Mouse (Mus musculus) liver, embryonic 12.5 days (tissue): ENCODE measurements around the gene Hsf5. TPM values are rescaled to one million over a fixed set of nuclear protein-coding genes. Genes with fewer than 3 reads are reported as not detected.
A peak's percentile ranks its signal among the peaks of the same experiment; 100 is the strongest.

Source experiments
- ATAC-seq: fragments of 200-750 bp; cut with Nextera tagmentation; 2 replicates; pipeline ENCODE4 v1.8.0; 2017; ENCODE audit warnings: moderate number of reproducible peaks, mild to moderate bottlenecking, moderate library complexity
- H3K27ac ChIP-seq: fragments of 300-500 bp; sonication (generic); 2 replicates; pipeline ENCODE4 v1.5.1; 2016; ENCODE audit warnings: mild to moderate bottlenecking
- H3K27me3 ChIP-seq: fragments of 300-500 bp; sonication (generic); replicated peaks from 2 replicates; pipeline ENCODE4 v1.6.1; 2016; ENCODE audit warnings: mild to moderate bottlenecking, moderate library complexity
- H3K36me3 ChIP-seq: fragments of 300-500 bp; sonication (generic); 2 replicates; pipeline ENCODE4 v1.6.1; 2016; ENCODE audit warnings: mild to moderate bottlenecking, moderate library complexity
- H3K4me1 ChIP-seq: fragments of 300-500 bp; sonication (generic); 2 replicates; pipeline ENCODE4 v1.6.1; 2016
- H3K4me2 ChIP-seq: fragments of 300-500 bp; sonication (generic); 2 replicates; pipeline ENCODE4 v1.6.1; 2016; ENCODE audit warnings: mild to moderate bottlenecking, moderate library complexity
- H3K4me3 ChIP-seq: fragments of 300-500 bp; sonication (generic); 2 replicates; pipeline ENCODE4 v1.5.1; 2016; ENCODE audit warnings: mild to moderate bottlenecking, moderate library complexity
- H3K9ac ChIP-seq: fragments of 300-500 bp; sonication (generic); 2 replicates; pipeline ENCODE4 v1.6.1; 2016; ENCODE audit warnings: mild to moderate bottlenecking, moderate library complexity
- H3K9me3 ChIP-seq: fragments of 300-500 bp; sonication (generic); replicated peaks from 2 replicates; pipeline ENCODE4 v1.6.1; 2016; ENCODE audit warnings: mild to moderate bottlenecking, moderate library complexity
- WGBS: fragments of 180-500 bp; shearing (Covaris S2); methylation state at CpG from one replicate; pipeline ENCODE4 v1.1.7; 2016; ENCODE audit not compliant: insufficient replicate concordance; 5-methylcytosine and 5-hydroxymethylcytosine counted together
- polyA plus RNA-seq: library from polyadenylated mRNA; unstranded; fragments of >200 nt; fragmentation: Nextera tagmentation; extraction: Ambion mirVana; gene quantifications from 2 replicates; pipeline ENCODE4 v1.2.1, GENCODE M21; 2016

Gene Hsf5
- polyA plus RNA-seq, 1 experiment from 2014 or later: 0.02 TPM

DNA sequence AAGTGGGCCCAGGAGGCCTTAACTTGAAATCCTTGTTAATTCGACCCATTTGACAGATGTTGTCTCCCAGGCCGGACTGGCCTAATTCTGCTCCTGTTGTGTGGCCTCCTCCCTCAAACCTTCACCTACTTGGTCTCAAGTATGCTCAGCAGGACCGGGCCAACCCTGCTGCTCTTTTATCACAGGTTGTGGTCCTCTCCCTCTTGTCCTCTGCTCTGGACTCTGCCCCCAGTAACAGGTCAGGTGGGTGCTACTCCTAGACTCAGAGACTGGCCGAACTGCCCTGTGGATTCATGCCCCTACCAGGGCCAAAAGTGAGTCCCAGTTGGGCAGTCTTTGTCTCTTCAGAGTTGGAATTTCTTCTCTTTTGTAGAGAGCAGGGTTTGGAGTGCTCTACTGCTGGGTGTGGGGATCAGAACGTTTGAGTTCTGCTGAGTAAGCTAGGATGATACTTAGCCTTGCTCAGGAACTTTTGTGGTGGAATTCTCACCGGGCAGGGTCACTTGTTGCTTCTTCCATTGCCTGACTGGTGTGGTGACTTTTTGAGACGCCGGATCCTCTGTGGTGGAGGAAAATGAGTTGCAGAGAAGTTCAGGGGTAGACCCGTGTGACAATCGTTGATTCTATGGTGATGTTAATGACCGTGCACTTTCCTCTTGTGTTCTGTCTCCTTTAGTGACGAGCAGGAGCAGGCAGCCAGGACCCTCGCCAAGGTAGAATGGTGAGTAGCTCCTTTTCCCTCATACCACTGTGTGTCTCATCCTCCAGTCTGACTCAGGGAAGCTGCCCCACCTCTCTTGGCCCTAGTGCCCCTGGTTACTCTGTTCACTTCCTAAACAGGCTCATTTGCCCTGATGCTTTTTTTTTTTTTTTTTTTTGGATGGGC lies 24.0 kb upstream of the Hsf5 start:
- H3K9ac ChIP-seq: peak overlapping the region; percentile 79
- no peaks in the 10 kb centered on the region for H3K9me3 ChIP-seq
- WGBS: 31% methylated on average over 13 of the region's 13 CpGs
- H3K27ac ChIP-seq: peak overlapping the region; percentile 88
- H3K27me3 ChIP-seq: no peaks in the 10 kb centered on the region
- H3K36me3 ChIP-seq: peaks cover 25% of the 10 kb centered on the region
- peak overlapping the region; percentile 76 for H3K4me3 ChIP-seq
- peak overlapping the region; percentile 89 for H3K4me2 ChIP-seq
- ATAC-seq: no peak
- peaks cover 65% of the 10 kb centered on the region for H3K4me1 ChIP-seq

DNA sequence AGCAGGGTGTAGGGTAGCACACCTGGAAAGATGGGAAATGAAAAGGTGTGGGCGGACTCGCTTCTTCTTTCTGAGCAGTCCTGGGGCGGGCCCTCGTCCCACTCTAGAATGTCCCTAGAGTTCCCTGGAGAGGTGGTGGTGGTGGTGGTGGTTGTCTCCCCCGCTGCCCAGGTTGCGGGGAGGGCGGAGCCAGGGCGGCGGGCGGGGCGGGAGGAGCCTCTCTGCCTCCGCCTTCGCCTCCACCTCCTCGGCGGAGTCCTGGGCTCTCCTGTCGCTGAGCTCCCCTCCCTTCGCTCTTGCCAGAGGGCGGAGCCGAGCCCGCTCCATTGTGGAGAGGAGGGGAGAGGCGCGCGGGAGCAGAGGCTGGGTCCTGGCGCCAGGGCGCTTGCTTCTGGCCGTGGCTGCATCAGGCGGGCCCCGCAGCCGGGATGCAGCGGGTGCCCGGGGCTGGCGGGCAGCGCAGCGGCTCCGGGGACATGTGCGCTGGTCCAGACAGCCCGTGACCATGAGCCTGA lies 21.6 kb upstream of the Hsf5 start:
- H3K27ac ChIP-seq: peak overlapping the region; percentile 66
- ATAC-seq: peak; percentile 46
- H3K4me2 ChIP-seq: peak overlapping the region; percentile 97
- no peaks in the 10 kb centered on the region for H3K27me3 ChIP-seq
- 3% methylated on average over 36 of the region's 37 CpGs for WGBS
- peak overlapping the region; percentile 64 for H3K4me3 ChIP-seq
- H3K36me3 ChIP-seq: peaks cover 49% of the 10 kb centered on the region
- peaks cover 50% of the 10 kb centered on the region for H3K4me1 ChIP-seq
- peak overlapping the region; percentile 77 for H3K9ac ChIP-seq
- no peaks in the 10 kb centered on the region for H3K9me3 ChIP-seq

- Histone ChIP-seq H3K4me2 (peak overlapping the region; percentile 97), H3K27me3 (no peaks in the 10 kb centered on the region), H3K27ac (peak overlapping the region; percentile 66), H3K9me3 (no peaks in the 10 kb centered on the region), H3K9ac (peak overlapping the region; percentile 77), H3K36me3 (peaks cover 55% of the 10 kb centered on the region), H3K4me1 (peaks cover 46% of the 10 kb centered on the region), H3K4me3 (peak overlapping the region; percentile 64)
- no peak for ATAC-seq
- WGBS: 49% methylated on average over 7 of the region's 7 CpGs
These were observed 21.0 kb upstream of the Hsf5 start for GRCm38 (mm10) chr11:87595976-87596375.

- no peaks in the 10 kb centered on the region for H3K9me3 ChIP-seq
- peaks cover 61% of the 10 kb centered on the region for H3K36me3 ChIP-seq
- H3K27me3 ChIP-seq: no peaks in the 10 kb centered on the region
- H3K9ac ChIP-seq: peak overlapping the region; percentile 77; the same call in 1 of the 2 replicates
- H3K4me1 ChIP-seq: peaks cover 46% of the 10 kb centered on the region
- H3K4me3 ChIP-seq: no peak overlapping the region
- no peak for ATAC-seq
- 72% methylated on average over 2 of the region's 2 CpGs for WGBS
- H3K4me2 ChIP-seq: peak overlapping the region; percentile 97
- H3K27ac ChIP-seq: no peak overlapping the region
These were observed 20.5 kb upstream of the Hsf5 start for GRCm38 (mm10) chr11:87596492-87596891.

DNA sequence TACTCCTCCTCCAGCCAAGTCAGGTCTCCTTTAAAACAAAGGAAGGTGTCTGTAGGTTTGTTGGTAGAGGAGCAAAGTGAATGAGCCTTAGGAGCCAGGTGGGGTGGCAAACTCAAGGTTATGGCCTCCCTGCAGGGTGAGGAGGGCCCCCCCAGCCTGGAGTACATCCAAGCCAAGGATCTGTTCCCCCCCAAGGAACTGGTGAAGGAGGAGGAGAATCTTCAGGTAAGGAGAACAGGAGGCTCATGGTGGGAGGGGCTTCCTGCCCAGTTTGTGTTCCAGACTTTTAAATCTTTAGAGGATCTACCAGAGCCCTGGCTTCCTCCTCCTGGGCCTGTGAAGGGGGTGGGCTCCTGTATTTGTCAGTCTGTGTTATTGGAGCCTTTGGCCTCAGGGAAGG lies 19.9 kb upstream of the Hsf5 start:
- Histone ChIP-seq H3K9me3 (no peaks in the 10 kb centered on the region), H3K27ac (no peak overlapping the region), H3K9ac (no peak overlapping the region), H3K36me3 (peaks cover 66% of the 10 kb centered on the region), H3K27me3 (no peaks in the 10 kb centered on the region), H3K4me3 (no peak overlapping the region), H3K4me2 (no peak overlapping the region), H3K4me1 (peaks cover 46% of the 10 kb centered on the region)
- no peak for ATAC-seq

GRCm38 (mm10) chr11:87599395-87600089 lies 17.4 kb upstream of the Hsf5 start:
- 89% methylated on average over 13 of the region's 13 CpGs for WGBS
- peaks cover 83% of the 10 kb centered on the region for H3K36me3 ChIP-seq

DNA sequence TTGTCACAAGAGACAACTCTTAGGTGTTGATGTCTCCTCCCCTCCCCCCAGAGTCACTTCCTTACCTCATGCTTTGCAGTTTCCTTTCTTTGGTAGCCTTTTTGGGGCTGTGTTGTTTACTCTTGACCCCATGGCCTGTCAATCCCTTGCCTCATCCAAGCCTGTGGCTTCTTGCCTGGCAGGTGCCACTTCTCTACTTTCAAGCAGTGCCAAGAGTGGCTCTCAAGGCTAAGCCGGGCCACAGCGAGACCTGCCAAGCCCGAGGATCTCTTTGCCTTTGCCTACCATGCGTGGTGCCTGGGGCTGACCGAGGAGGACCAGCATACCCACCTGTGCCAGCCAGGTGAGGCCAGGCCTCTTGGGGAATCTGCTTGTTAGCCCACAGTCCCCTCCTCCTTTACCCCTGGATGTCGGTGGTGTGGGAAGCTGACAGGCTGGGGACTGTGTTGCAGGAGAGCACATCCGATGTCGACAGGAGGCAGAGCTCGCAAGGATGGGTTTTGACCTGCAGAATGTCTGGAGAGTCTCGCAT lies 16.6 kb upstream of the Hsf5 start:
- Histone ChIP-seq H3K4me2 (no peak overlapping the region), H3K4me3 (no peak overlapping the region), H3K27me3 (no peaks in the 10 kb centered on the region), H3K36me3 (peaks cover 91% of the 10 kb centered on the region), H3K9me3 (no peaks in the 10 kb centered on the region), H3K4me1 (peaks cover 17% of the 10 kb centered on the region), H3K9ac (no peak overlapping the region), H3K27ac (no peak overlapping the region)
- 85% methylated on average over 10 of the region's 10 CpGs for WGBS
- no peak for ATAC-seq

More at GRCm38 (mm10) chr11:87599395-87600089, 17.4 kb upstream of the Hsf5 start:
- Histone ChIP-seq H3K4me1 (peaks cover 26% of the 10 kb centered on the region), H3K9ac (no peak overlapping the region), H3K4me2 (no peak overlapping the region), H3K27me3 (no peaks in the 10 kb centered on the region), H3K27ac (no peak overlapping the region), H3K9me3 (no peaks in the 10 kb centered on the region), H3K4me3 (no peak overlapping the region)
- ATAC-seq: no peak

- no peak overlapping the region for H3K4me2 ChIP-seq
- H3K4me1 ChIP-seq: no peaks in the 10 kb centered on the region
- H3K27me3 ChIP-seq: no peaks in the 10 kb centered on the region
- no peak overlapping the region for H3K27ac ChIP-seq
- H3K9me3 ChIP-seq: no peaks in the 10 kb centered on the region
- peaks cover 100% of the 10 kb centered on the region for H3K36me3 ChIP-seq
- H3K4me3 ChIP-seq: no peak overlapping the region
- WGBS: 90% methylated on average over 9 of the region's 9 CpGs
- no peak for ATAC-seq
- no peak overlapping the region for H3K9ac ChIP-seq
These were observed 14.7 kb upstream of the Hsf5 start for GRCm38 (mm10) chr11:87602234-87602633.

DNA sequence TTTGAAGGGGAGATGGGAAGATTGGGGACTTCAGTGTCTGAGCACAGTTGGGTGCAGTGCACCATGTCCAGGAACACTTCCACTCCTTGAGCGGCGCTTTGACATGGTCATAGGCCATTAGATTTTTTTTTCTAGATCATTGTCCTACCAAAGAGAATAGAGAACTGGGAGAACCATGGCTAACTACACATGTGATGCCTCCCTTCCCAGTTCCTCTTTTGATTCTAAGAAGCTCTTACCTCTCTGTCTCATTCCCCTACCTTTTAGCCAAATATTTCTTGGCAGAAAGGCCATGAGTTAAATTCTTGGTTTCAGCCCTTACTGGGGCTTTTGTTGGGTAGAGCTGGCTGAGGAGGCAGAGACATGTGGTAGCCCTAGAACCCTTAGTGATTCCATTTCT lies 13.4 kb upstream of the Hsf5 start:
- WGBS: 87% methylated on average over 2 of the region's 2 CpGs
- no peaks in the 10 kb centered on the region for H3K4me1 ChIP-seq
- H3K36me3 ChIP-seq: peaks cover 99% of the 10 kb centered on the region
- no peak overlapping the region for H3K27ac ChIP-seq
- H3K27me3 ChIP-seq: no peaks in the 10 kb centered on the region
- no peak overlapping the region for H3K9ac ChIP-seq
- no peak overlapping the region for H3K4me2 ChIP-seq
- no peak for ATAC-seq
- no peaks in the 10 kb centered on the region for H3K9me3 ChIP-seq
- H3K4me3 ChIP-seq: no peak overlapping the region

DNA sequence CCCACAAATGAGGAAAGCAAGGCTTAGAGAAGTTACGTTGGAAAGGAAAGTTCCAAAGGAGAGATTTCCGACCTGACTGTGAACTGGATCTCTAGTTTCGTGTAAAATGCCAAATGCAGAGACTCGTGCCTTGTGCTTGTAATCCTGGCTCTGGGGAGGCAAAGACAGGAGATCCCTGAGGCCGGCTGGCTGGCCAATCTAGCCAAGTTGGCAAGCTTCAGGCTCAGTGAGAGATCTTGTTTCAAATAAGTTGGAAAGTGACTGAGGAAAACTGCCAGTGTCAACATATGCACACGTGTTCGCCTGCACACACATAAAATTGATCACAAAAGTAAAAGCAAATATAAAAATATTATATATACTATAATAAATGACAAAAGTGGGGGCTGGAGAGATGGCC lies 7.7 kb upstream of the Hsf5 start:
- no peaks in the 10 kb centered on the region for H3K27me3 ChIP-seq
- ATAC-seq: no peak
- no peaks in the 10 kb centered on the region for H3K4me1 ChIP-seq
- H3K27ac ChIP-seq: no peak overlapping the region
- H3K9me3 ChIP-seq: no peaks in the 10 kb centered on the region
- WGBS: 80% methylated on average over 7 of the region's 7 CpGs
- no peak overlapping the region for H3K4me3 ChIP-seq
- H3K36me3 ChIP-seq: peaks cover 97% of the 10 kb centered on the region
- H3K9ac ChIP-seq: no peak overlapping the region
- no peak overlapping the region for H3K4me2 ChIP-seq

- ATAC-seq: no peak
- no peak overlapping the region for H3K9ac ChIP-seq
- H3K4me2 ChIP-seq: no peak overlapping the region
- H3K27me3 ChIP-seq: no peaks in the 10 kb centered on the region
- no peak overlapping the region for H3K4me3 ChIP-seq
- WGBS: 86% methylated on average over 9 of the region's 9 CpGs
- no peaks in the 10 kb centered on the region for H3K4me1 ChIP-seq
- H3K9me3 ChIP-seq: no peaks in the 10 kb centered on the region
- H3K36me3 ChIP-seq: peaks cover 97% of the 10 kb centered on the region
- H3K27ac ChIP-seq: no peak overlapping the region
These were observed 5.4 kb upstream of the Hsf5 start for GRCm38 (mm10) chr11:87611547-87611946.

- peaks cover 4% of the 10 kb centered on the region; the same call in 1 of the 2 replicates for H3K9me3 ChIP-seq
- 82% methylated on average over 7 of the region's 7 CpGs for WGBS
- H3K4me1 ChIP-seq: peaks cover 15% of the 10 kb centered on the region
- H3K36me3 ChIP-seq: peaks cover 95% of the 10 kb centered on the region
- H3K27ac ChIP-seq: no peak overlapping the region
- no peak overlapping the region for H3K4me2 ChIP-seq
- H3K27me3 ChIP-seq: no peaks in the 10 kb centered on the region
- no peak overlapping the region for H3K4me3 ChIP-seq
- no peak overlapping the region for H3K9ac ChIP-seq
- ATAC-seq: no peak
These were observed 3.0 kb upstream of the Hsf5 start for GRCm38 (mm10) chr11:87613972-87614371.
